Mouse (Mus musculus): ENCODE data around the gene Cyb5rl. TPM values are rescaled to one million over a fixed set of nuclear protein-coding genes. Genes with fewer than 3 reads are reported as not detected.

The Cyb5rl gene
- polyA plus RNA-seq, 1 experiment, result 7.0 TPM

DNA sequence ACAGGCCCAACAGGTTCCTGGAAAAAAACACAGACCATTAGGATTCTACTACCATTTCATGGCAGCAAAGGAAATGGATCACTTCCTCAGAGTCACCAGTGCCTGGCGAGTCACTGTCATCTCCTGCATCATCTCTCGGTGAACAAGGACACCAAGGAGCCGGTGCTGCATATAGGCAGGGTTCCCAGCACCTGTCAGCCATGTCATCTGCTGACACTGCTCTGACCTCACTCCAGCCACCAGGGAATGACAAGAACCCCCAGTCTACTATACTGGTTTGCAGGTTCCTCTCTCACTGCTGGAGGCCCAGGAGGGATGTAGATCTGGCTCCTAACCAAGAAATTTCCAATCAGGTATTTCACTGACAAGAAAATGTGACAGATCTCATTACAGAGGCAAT, 10.7 kb upstream of the Cyb5rl start:
- Histone ChIP-seq H3K27ac (ENCODE audit: insufficient read depth, low read depth, low read length) (no peak overlapping the region), H3K4me3 (ENCODE audit: insufficient read depth, low read length) (no peak overlapping the region), H3K4me1 (ENCODE audit: control insufficient read depth, insufficient read depth, low read length) (peaks cover 13% of the 10 kb centered on the region)
- TF ChIP-seq CTCF (IDR thresholded peaks at IDR 0.05; ENCODE audit: low read depth, low read length) (no peak), POLR2A (IDR thresholded peaks at IDR 0.05; ENCODE audit: borderline replicate concordance, low read depth, low read length) (no peak)

DNA sequence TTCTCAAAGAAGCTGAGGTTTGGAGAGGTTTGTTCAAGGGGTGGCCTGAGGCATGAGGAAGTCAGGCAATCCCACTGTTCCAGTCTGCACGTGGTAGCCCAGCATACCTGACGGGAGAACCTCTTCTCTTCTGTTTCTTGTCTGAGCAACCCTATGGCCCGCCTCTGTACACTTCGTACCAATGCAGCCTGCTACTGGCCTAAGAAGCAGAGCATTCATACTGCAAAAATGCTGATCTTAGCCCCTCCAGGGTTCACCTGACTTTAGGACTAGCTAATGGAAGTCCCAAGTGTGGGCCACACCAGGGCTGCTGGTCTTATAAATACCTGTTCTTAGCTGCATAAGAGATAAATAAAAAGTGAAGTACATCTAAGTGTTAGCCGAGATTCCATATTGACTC, 8.4 kb upstream of the Cyb5rl start:
- H3K4me1 ChIP-seq (ENCODE audit: control insufficient read depth, insufficient read depth, low read length), result peaks cover 13% of the 10 kb centered on the region
- TF ChIP-seq POLR2A (IDR thresholded peaks at IDR 0.05; ENCODE audit: borderline replicate concordance, low read depth, low read length) (no peak), CTCF (IDR thresholded peaks at IDR 0.05; ENCODE audit: low read depth, low read length) (no peak)
- H3K27ac ChIP-seq (ENCODE audit: insufficient read depth, low read depth, low read length), result no peak overlapping the region
- no peak overlapping the region for H3K4me3 ChIP-seq (ENCODE audit: insufficient read depth, low read length)

DNA sequence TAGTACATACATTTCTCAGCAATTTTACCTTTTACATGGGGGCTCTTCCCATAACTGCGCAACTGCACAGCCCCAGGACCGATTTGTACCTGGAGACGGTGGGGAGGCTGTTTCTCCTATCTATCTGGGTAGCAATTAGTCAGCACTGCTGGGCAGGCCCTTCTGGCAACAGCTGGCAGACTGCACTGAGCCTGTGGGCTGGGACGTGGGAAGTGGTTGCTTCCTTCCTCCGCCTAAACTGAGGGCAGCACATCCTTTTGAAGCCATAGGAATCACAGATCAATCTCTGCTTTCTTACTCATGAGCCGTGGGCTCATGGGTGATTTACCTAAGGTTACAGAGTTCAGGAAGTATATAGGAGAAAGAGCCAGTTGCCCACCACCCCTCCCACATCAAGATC, 8.0 kb upstream of the Cyb5rl start:
- peaks cover 13% of the 10 kb centered on the region for H3K4me1 ChIP-seq (ENCODE audit: control insufficient read depth, insufficient read depth, low read length)
- TF ChIP-seq CTCF (IDR thresholded peaks at IDR 0.05; ENCODE audit: low read depth, low read length) (no peak), POLR2A (IDR thresholded peaks at IDR 0.05; ENCODE audit: borderline replicate concordance, low read depth, low read length) (no peak)
- no peak overlapping the region for H3K4me3 ChIP-seq (ENCODE audit: insufficient read depth, low read length)
- no peak overlapping the region for H3K27ac ChIP-seq (ENCODE audit: insufficient read depth, low read depth, low read length)

DNA sequence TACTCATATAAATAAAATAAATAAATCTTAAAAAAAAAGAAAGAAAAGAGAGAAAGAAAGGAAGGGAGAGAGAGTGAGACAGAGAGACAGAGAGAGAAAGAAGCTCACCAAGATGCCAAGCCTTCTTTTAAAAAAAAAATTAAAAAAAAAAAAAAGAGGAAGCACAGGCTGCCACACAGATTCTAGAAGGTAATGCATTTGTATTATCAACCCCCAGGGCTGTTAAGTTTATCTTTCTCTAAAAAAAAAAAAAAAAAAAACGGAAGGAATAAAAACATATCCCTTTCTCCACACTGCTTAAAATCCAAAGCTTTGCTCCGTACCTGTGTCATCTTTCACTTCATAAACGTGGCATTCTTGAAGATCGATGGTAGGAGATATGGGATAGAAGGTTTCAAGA, 5.2 kb upstream of the Cyb5rl start:
- H3K4me3 ChIP-seq (ENCODE audit: insufficient read depth, low read length), result no peak overlapping the region
- H3K27ac ChIP-seq (ENCODE audit: insufficient read depth, low read depth, low read length), result no peak overlapping the region
- TF ChIP-seq CTCF (IDR thresholded peaks at IDR 0.05; ENCODE audit: low read depth, low read length) (no peak), POLR2A (IDR thresholded peaks at IDR 0.05; ENCODE audit: borderline replicate concordance, low read depth, low read length) (no peak)
- H3K4me1 ChIP-seq (ENCODE audit: control insufficient read depth, insufficient read depth, low read length), result peaks cover 11% of the 10 kb centered on the region

DNA sequence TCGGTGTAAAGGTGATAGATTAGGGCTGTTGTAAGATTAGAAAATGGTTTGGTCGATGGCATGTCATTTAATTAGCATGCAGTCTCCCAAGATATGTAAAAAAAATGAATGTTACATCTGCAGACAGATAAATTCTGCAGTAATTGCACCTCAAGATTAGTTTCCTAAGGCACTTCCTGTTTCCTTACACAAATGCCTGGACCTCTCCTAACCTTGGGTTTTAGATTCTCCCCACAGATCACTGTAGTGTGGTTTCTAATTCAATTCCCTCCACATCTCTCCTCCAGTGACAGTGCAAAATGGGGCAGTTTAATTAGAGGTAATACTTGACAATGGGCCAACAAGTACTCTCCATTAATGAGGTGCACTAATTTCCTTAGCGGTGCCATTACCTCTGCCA, 3.6 kb upstream of the Cyb5rl start:
- Histone ChIP-seq H3K4me3 (ENCODE audit: insufficient read depth, low read length) (no peak overlapping the region), H3K27ac (ENCODE audit: insufficient read depth, low read depth, low read length) (no peak overlapping the region)
- TF ChIP-seq POLR2A (IDR thresholded peaks at IDR 0.05; ENCODE audit: borderline replicate concordance, low read depth, low read length), result no peak
- TF ChIP-seq CTCF (IDR thresholded peaks at IDR 0.05; ENCODE audit: low read depth, low read length), result no peak

DNA sequence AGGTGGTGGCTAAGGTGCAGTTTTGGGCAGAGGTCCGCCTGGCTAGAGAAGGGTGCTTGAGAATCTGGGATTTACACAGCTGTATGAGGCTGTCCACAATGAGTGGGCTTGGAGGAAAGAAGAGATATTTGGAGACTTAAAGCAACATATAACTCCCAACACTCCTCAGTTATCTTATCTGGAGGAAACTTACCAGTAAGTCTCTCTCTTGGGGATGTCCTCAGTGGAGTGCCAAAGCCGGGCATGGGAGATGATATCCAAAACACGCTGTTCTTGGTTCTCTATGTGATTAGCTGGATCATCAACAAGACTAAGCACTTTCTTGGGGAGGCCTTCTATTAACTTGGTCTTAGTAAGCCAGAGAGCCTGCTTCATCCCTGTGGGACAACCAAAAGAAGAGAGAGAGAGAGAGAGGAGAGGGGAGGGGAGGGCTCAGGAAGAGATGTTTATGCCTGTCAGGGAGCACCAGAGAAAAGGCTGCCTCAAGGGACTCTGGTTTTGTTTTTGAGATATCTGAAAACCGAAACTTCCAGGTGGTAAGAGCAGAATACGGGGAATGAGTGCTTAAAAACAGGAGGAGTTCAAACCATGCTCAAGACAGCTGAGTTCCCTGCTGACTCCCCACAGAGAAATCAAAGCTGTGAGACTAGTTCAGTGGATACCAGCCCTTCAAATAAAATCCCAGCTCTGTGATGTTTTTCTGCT, 2.2 kb upstream of the Cyb5rl start:
- no peak overlapping the region for H3K27ac ChIP-seq (ENCODE audit: insufficient read depth, low read depth, low read length)
- TF ChIP-seq POLR2A (IDR thresholded peaks at IDR 0.05; ENCODE audit: borderline replicate concordance, low read depth, low read length) (no peak), CTCF (IDR thresholded peaks at IDR 0.05; ENCODE audit: low read depth, low read length) (no peak)

More for the DNA sequence above, 3.6 kb upstream of the Cyb5rl start:
- H3K4me1 ChIP-seq (ENCODE audit: control insufficient read depth, insufficient read depth, low read length), result peaks cover 14% of the 10 kb centered on the region

DNA sequence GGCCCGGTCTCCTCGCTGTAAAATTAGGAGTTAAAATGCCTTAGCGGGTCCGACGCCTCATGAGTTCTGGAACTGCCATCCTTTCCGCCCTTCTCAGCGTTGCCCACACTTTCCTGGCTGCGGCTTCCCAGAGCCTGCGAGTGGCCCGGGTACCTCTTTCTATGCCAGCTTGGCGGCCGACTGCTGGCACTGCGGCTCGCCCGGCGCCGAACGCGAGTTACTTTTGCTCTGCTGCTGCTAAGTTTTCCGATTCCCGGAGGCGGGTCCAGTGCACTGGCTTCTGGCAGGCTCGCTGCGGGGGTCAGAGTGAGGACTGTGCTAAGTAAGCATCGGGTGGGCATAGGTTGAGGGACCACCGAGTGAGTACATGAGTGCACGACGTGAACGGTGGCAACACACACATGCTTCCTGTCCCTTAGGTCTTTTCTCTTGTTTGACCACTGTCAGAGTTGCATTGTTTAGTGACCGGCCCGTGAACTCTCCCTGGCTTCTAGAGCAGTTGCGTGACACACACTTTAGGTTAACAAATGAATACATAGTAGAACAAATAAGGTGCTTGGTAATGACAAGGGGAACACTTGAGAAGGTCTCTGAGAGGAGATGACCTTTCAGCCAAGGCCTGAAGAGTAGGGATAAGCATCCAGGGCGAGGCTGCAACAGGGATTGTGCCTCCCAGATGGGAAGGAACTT, 508 bp downstream of the Cyb5rl start:
- no peak for TF ChIP-seq CTCF (IDR thresholded peaks at IDR 0.05; ENCODE audit: low read depth, low read length)
- no peak for TF ChIP-seq POLR2A (IDR thresholded peaks at IDR 0.05; ENCODE audit: borderline replicate concordance, low read depth, low read length)
- Histone ChIP-seq H3K4me1 (ENCODE audit: control insufficient read depth, insufficient read depth, low read length) (peaks cover 9% of the 10 kb centered on the region), H3K4me3 (ENCODE audit: insufficient read depth, low read length) (peak overlapping the region; percentile 86), H3K27ac (ENCODE audit: insufficient read depth, low read depth, low read length) (no peak overlapping the region)

More for the DNA sequence above, 2.2 kb upstream of the Cyb5rl start:
- Histone ChIP-seq H3K4me3 (ENCODE audit: insufficient read depth, low read length) (no peak overlapping the region), H3K4me1 (ENCODE audit: control insufficient read depth, insufficient read depth, low read length) (peaks cover 9% of the 10 kb centered on the region)

DNA sequence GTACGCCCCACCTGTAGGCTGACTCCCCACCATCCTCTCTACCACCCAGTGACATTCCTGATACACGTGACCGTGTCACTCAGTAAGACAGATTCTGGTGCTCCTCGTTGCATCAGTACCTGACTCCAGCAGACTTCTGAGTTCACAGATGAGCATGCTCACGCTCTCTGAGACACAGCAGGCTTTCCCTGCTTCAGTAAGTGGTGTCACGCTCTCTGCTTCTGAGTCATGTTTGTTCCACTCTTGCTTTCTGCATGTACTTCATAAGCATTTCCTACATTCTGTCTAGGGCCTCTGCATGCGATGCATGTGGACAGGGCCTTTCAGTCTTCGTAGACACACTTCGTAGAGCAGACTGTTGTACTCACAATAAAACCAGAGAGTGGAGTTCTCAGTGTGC, 5.6 kb downstream of the Cyb5rl start:
- Histone ChIP-seq H3K27ac (ENCODE audit: insufficient read depth, low read depth, low read length) (no peak overlapping the region), H3K4me3 (ENCODE audit: insufficient read depth, low read length) (no peak overlapping the region), H3K4me1 (ENCODE audit: control insufficient read depth, insufficient read depth, low read length) (0 out of 2 replicates have a peak, but pooled peaks cover 3% of the 10 kb centered on the region)
- TF ChIP-seq POLR2A (IDR thresholded peaks at IDR 0.05; ENCODE audit: borderline replicate concordance, low read depth, low read length), result no peak

DNA sequence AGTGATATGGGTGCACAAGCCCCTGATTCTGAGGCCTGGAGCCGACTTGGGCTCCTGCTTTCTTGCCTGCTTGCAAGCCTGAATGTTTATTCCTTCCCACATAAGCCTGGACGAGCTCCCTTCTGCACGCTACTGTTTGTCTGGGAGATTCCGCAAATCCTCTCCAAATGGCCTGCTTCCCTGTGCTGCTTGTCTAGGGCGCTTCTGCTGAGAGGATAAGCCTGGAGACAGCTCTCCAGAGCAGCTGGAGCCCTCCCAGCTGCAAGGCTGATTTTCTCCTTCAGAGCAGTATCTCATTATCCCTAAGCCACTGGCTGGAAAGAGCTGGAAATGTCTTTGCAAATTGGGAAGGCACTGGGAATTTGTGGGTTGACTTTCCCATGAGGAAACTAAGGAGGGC, 8.7 kb downstream of the Cyb5rl start:
- TF ChIP-seq CTCF (IDR thresholded peaks at IDR 0.05; ENCODE audit: low read depth, low read length) (no peak), POLR2A (IDR thresholded peaks at IDR 0.05; ENCODE audit: borderline replicate concordance, low read depth, low read length) (no peak)
- H3K4me3 ChIP-seq (ENCODE audit: insufficient read depth, low read length), result no peak overlapping the region

DNA sequence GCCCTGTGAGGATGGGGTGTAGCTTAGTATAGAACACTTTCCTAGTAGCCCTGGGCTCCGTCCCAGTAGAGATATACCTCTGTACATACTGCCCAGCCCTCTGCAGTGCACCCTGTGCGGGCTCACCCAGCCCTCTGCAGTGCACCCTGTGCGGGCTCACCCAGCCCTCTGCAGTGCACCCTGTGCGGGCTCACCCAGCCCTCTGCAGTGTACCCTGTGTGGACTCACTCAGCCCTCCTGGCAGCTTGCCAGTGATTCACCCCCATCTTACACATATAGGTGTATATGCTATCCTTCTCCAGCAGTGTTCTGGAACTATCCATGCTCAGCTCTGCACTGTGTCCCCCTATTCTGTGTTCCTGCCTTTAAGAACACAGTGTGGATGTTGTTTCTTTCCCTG, 12.1 kb downstream of the Cyb5rl start:
- Histone ChIP-seq H3K4me3 (ENCODE audit: insufficient read depth, low read length) (no peak overlapping the region), H3K4me1 (ENCODE audit: control insufficient read depth, insufficient read depth, low read length) (peaks cover 51% of the 10 kb centered on the region)
- TF ChIP-seq CTCF (IDR thresholded peaks at IDR 0.05; ENCODE audit: low read depth, low read length), result no peak
- TF ChIP-seq POLR2A (IDR thresholded peaks at IDR 0.05; ENCODE audit: borderline replicate concordance, low read depth, low read length), result no peak

More for the DNA sequence above, 8.7 kb downstream of the Cyb5rl start:
- no peak overlapping the region for H3K27ac ChIP-seq (ENCODE audit: insufficient read depth, low read depth, low read length)
- peaks cover 18% of the 10 kb centered on the region for H3K4me1 ChIP-seq (ENCODE audit: control insufficient read depth, insufficient read depth, low read length)

More for the DNA sequence above, 12.1 kb downstream of the Cyb5rl start:
- no peak overlapping the region for H3K27ac ChIP-seq (ENCODE audit: insufficient read depth, low read depth, low read length)
